Mouse (Mus musculus) intestine, postnatal 0 days (tissue): ENCODE measurements around the gene Aph1a. TPM values are rescaled to one million over a fixed set of nuclear protein-coding genes. Genes with fewer than 3 reads are reported as not detected.
A peak's percentile ranks its signal among the peaks of the same experiment; 100 is the strongest.

ENCODE experiments used
- ATAC-seq: fragments of 200-750 bp; cut with Nextera tagmentation; 2 replicates; pipeline ENCODE4 v1.8.0; 2017; ENCODE audit warnings: mild to moderate bottlenecking, moderate TSS enrichment, moderate library complexity
- H3K27ac ChIP-seq: fragments of 300-500 bp; sonication (generic); 2 replicates; pipeline ENCODE4 v1.5.1; 2014; ENCODE audit warnings: mild to moderate bottlenecking, low read depth, low read length, moderate library complexity
- H3K27me3 ChIP-seq: fragments of 300-500 bp; sonication (generic); replicated peaks from 2 replicates; pipeline ENCODE4 v1.6.1; 2014; ENCODE audit warnings: low read length, mixed read lengths; ENCODE audit not compliant: control insufficient read depth, insufficient read depth
- H3K36me3 ChIP-seq: fragments of 300-500 bp; sonication (generic); 2 replicates; pipeline ENCODE4 v1.6.1; 2014; ENCODE audit warnings: mild to moderate bottlenecking, moderate library complexity; ENCODE audit not compliant: control insufficient read depth, insufficient read depth
- H3K4me1 ChIP-seq: fragments of 300-500 bp; sonication (generic); replicated peaks from 2 replicates; pipeline ENCODE4 v1.6.1; 2014; ENCODE audit warnings: antibody characterized with exemption, low read length, mixed read lengths; ENCODE audit not compliant: control insufficient read depth, insufficient read depth
- H3K4me2 ChIP-seq: fragments of 300-500 bp; sonication (generic); replicated peaks from 2 replicates; pipeline ENCODE4 v1.6.1; 2014; ENCODE audit warnings: low read depth, mild to moderate bottlenecking, moderate library complexity
- H3K4me3 ChIP-seq: fragments of 300-500 bp; sonication (generic); 2 replicates; pipeline ENCODE4 v1.5.1; 2014; ENCODE audit warnings: low read depth, low read length
- H3K9ac ChIP-seq: fragments of 300-500 bp; sonication (generic); 2 replicates; pipeline ENCODE4 v1.6.1; 2014; ENCODE audit warnings: mild to moderate bottlenecking, low read depth, low read length
- H3K9me3 ChIP-seq: fragments of 300-500 bp; sonication (generic); 2 replicates; pipeline ENCODE4 v1.6.1; 2016; ENCODE audit warnings: mixed run types; ENCODE audit not compliant: control insufficient read depth
- CTCF ChIP-seq: sonication (generic); IDR thresholded peaks from 2 replicates; pipeline ENCODE4 v1.5.1; 2016; ENCODE audit warnings: low read depth, mild to moderate bottlenecking, control low read depth, antibody characterized with exemption, moderate library complexity
- WGBS: fragments of 180-500 bp; shearing (Covaris S2); extraction: QIAGEN DNeasy Blood & Tissue Kit; methylation state at CpG from one replicate; pipeline ENCODE4 v1.1.7; 2014; 5-methylcytosine and 5-hydroxymethylcytosine counted together
- polyA plus RNA-seq: library from polyadenylated mRNA; unstranded; fragments of >200 nt; fragmentation: Nextera tagmentation; extraction: Ambion mirVana; gene quantifications from 2 replicates; pipeline ENCODE4 v1.2.1, GENCODE M21; 2015

Aph1a gene
- polyA plus RNA-seq, 1 experiment from 2014 or later, result 52.4 TPM

- Histone ChIP-seq H3K27me3 (peaks cover 8% of the 10 kb centered on the region; the same call in 1 of the 2 replicates), H3K9me3 (no peaks in the 10 kb centered on the region), H3K4me3 (no peak overlapping the region), H3K36me3 (peaks cover 3% of the 10 kb centered on the region; the same call in 1 of the 2 replicates), H3K4me2 (no peak overlapping the region), H3K9ac (no peak overlapping the region), H3K27ac (no peak overlapping the region), H3K4me1 (no peaks in the 10 kb centered on the region)
- no peak for ATAC-seq
- no peak for TF ChIP-seq CTCF
- WGBS, result 72% methylated on average over 9 of the region's 9 CpGs
Observed at GRCm38 (mm10) chr3:95901616-95902372, 8.0 kb downstream of the Aph1a start.

- Histone ChIP-seq H3K27ac (no peak overlapping the region), H3K9ac (no peak overlapping the region), H3K9me3 (no peaks in the 10 kb centered on the region), H3K27me3 (peaks cover 8% of the 10 kb centered on the region; the same call in 1 of the 2 replicates), H3K4me2 (no peak overlapping the region), H3K36me3 (peaks cover 3% of the 10 kb centered on the region; the same call in 1 of the 2 replicates), H3K4me3 (no peak overlapping the region), H3K4me1 (no peaks in the 10 kb centered on the region)
- no peak for ATAC-seq
- no peak for TF ChIP-seq CTCF
Observed at GRCm38 (mm10) chr3:95902373-95902625, 8.5 kb downstream of the Aph1a start.

GRCm38 (mm10) chr3:95902643-95903042 is 8.9 kb downstream of the Aph1a start:
- H3K36me3 ChIP-seq, result peaks cover 3% of the 10 kb centered on the region; the same call in 1 of the 2 replicates
- no peak overlapping the region for H3K4me2 ChIP-seq
- no peak overlapping the region for H3K27ac ChIP-seq
- no peak for ATAC-seq
- peaks cover 8% of the 10 kb centered on the region; the same call in 1 of the 2 replicates for H3K27me3 ChIP-seq
- WGBS, result 45% methylated on average over 6 of the region's 6 CpGs
- no peaks in the 10 kb centered on the region for H3K9me3 ChIP-seq
- no peaks in the 10 kb centered on the region for H3K4me1 ChIP-seq
- no peak overlapping the region for H3K9ac ChIP-seq
- no peak overlapping the region for H3K4me3 ChIP-seq
- no peak for TF ChIP-seq CTCF

- H3K4me2 ChIP-seq, result 0 out of 2 replicates have a peak overlapping the region, but pooled peaks have one; percentile 70
- H3K4me3 ChIP-seq, result peak overlapping the region; percentile 9; the same call in 1 of the 2 replicates
- ATAC-seq, result no peak
- H3K4me1 ChIP-seq, result no peaks in the 10 kb centered on the region
- no peaks in the 10 kb centered on the region for H3K36me3 ChIP-seq
- no peaks in the 10 kb centered on the region for H3K9me3 ChIP-seq
- WGBS, result 12% methylated on average over 13 of the region's 15 CpGs
- no peak overlapping the region for H3K27ac ChIP-seq
- TF ChIP-seq CTCF, result no peak
- no peak overlapping the region for H3K9ac ChIP-seq
- H3K27me3 ChIP-seq, result peaks cover 8% of the 10 kb centered on the region; the same call in 1 of the 2 replicates
Observed at GRCm38 (mm10) chr3:95903753-95904502, 10.2 kb downstream of the Aph1a start.

GRCm38 (mm10) chr3:95904568-95904967 is 10.8 kb downstream of the Aph1a start, which contains the start of gene Car14:
Car14 (minus strand) TSS chr3:95904691.
- WGBS, result 6% methylated on average over 15 of the region's 15 CpGs
- H3K27ac ChIP-seq, result no peak within 1 kb of the TSS
- no peaks in the 10 kb centered on the region for H3K9me3 ChIP-seq
- peaks cover 8% of the 10 kb centered on the region; the same call in 1 of the 2 replicates for H3K27me3 ChIP-seq
- peak within 1 kb of the TSS; percentile 9; the same call in 1 of the 2 replicates for H3K4me3 ChIP-seq
- H3K9ac ChIP-seq, result peak within 1 kb of the TSS; percentile 22; the same call in 1 of the 2 replicates
- H3K4me1 ChIP-seq, result no peaks in the 10 kb centered on the region
- TF ChIP-seq CTCF, result no peak
- no peak for ATAC-seq
- H3K36me3 ChIP-seq, result no peaks in the 10 kb centered on the region
- H3K4me2 ChIP-seq, result peak within 1 kb of the TSS; percentile 70
